Mouse (Mus musculus) gastrocnemius, adult 2 months (tissue): Measurements from ENCODE around the gene Cep350. TPM values are rescaled to one million over a fixed set of nuclear protein-coding genes. Genes with fewer than 3 reads are reported as not detected.
"Not testable (repeated sequence)": the region's sequence is repeated elsewhere in the genome, so short reads cannot be mapped to it uniquely, and the experiment has no call there.

ENCODE experiments used
- DNase-seq: peaks from one replicate; pipeline ENCODE4 v3.0.0; 2022
- H3K27ac ChIP-seq: fragments of 200-600 bp; 2 replicates; pipeline ENCODE4 v1.8.1; 2022; ENCODE audit warnings: mild to moderate bottlenecking
- H3K4me3 ChIP-seq: fragments of 200-600 bp; 2 replicates; pipeline ENCODE4 v1.8.1; 2022; ENCODE audit warnings: mild to moderate bottlenecking, moderate library complexity
- CTCF ChIP-seq: fragments of 200-600 bp; IDR thresholded peaks from 2 replicates; pipeline ENCODE4 v1.8.1; 2022; ENCODE audit warnings: antibody characterized with exemption, mild to moderate bottlenecking, moderate library complexity
- intact Hi-C: fragments of 180-260 bp; cut with DNase I; formaldehyde crosslinking; loops from one replicate; pipeline ENCODE4 v1.15.1; 2025
- total RNA-seq, 2 experiments: library from RNA; stranded (reverse); gene quantifications; 2 replicates each; pipeline ENCODE4 v1.2.3; 2021

Gene Cep350
- total RNA-seq, 2 experiments from 2014 or later, result 39.6 to 41.6 TPM

GRCm38 (mm10) chr1:155973719-155974379, 794 bp upstream of the Cep350 start:
- peak overlapping the region; percentile 94 for H3K27ac ChIP-seq
- no peak for DNase-seq
- H3K4me3 ChIP-seq, result peak overlapping the region; percentile 80
- intact Hi-C loops, result loop anchor here (1.0 kb wide), 1 partner anchor 60 kb away; no protein-coding TSS in a partner anchor
- TF ChIP-seq CTCF, result peak; percentile 31

GRCm38 (mm10) chr1:155972146-155973067, 648 bp downstream of the Cep350 start:
- Histone ChIP-seq H3K4me3 (peak overlapping the region; percentile 80), H3K27ac (peak overlapping the region; percentile 94)
- intact Hi-C loops, result loop anchor here (1.0 kb wide), 1 partner anchor 62 kb away; no protein-coding TSS in a partner anchor
- no peak for TF ChIP-seq CTCF
- peak; percentile 68 for DNase-seq

- TF ChIP-seq CTCF, result no peak
- DNase-seq, result no peak
- Histone ChIP-seq H3K27ac (peak overlapping the region; percentile 13; the same call in 1 of the 2 replicates), H3K4me3 (no peak overlapping the region)
- intact Hi-C loops, result no loop called here
Measured at GRCm38 (mm10) chr1:155949170-155949569, 23.9 kb downstream of the Cep350 start.

GRCm38 (mm10) chr1:155944361-155944760, 28.7 kb downstream of the Cep350 start:
- H3K27ac ChIP-seq, result no peak overlapping the region
- TF ChIP-seq CTCF, result no peak
- H3K4me3 ChIP-seq, result no peak overlapping the region
- DNase-seq, result no peak
- intact Hi-C loops, result no loop called here

GRCm38 (mm10) chr1:155937416-155937815, 35.6 kb downstream of the Cep350 start:
- Histone ChIP-seq H3K27ac (no peak overlapping the region), H3K4me3 (no peak overlapping the region)
- no peak for DNase-seq
- intact Hi-C loops, result loop anchor here (10.0 kb wide), 1 partner anchor 53 kb away; no protein-coding TSS in a partner anchor
- TF ChIP-seq CTCF, result no peak

GRCm38 (mm10) chr1:155934702-155935101, 38.4 kb downstream of the Cep350 start:
- H3K4me3 ChIP-seq, result no peak overlapping the region
- TF ChIP-seq CTCF, result no peak
- intact Hi-C loops, result loop anchor here (10.0 kb wide), 1 partner anchor 50 kb away; no protein-coding TSS in a partner anchor
- H3K27ac ChIP-seq, result no peak overlapping the region
- no peak for DNase-seq

GRCm38 (mm10) chr1:155903561-155903960, 69.5 kb downstream of the Cep350 start:
- TF ChIP-seq CTCF, result no peak
- intact Hi-C loops, result no loop called here
- Histone ChIP-seq H3K27ac (no peak overlapping the region), H3K4me3 (no peak overlapping the region)
- DNase-seq, result no peak

GRCm38 (mm10) chr1:155901348-155901747, 71.7 kb downstream of the Cep350 start:
- no peak for DNase-seq
- intact Hi-C loops, result no loop called here
- H3K27ac ChIP-seq, result no peak overlapping the region
- TF ChIP-seq CTCF, result no peak
- no peak overlapping the region for H3K4me3 ChIP-seq

GRCm38 (mm10) chr1:155894382-155894781, 78.7 kb downstream of the Cep350 start:
- intact Hi-C loops, result loop anchor here (10.0 kb wide), 1 partner anchor 120 kb away; no protein-coding TSS in a partner anchor

GRCm38 (mm10) chr1:155886846-155887245, 86.2 kb downstream of the Cep350 start:
- Histone ChIP-seq H3K4me3 (no peak overlapping the region), H3K27ac (no peak overlapping the region)
- no peak for DNase-seq
- TF ChIP-seq CTCF, result no peak
- intact Hi-C loops, result loop anchor here (10.0 kb wide), 1 partner anchor 48 kb away; no protein-coding TSS in a partner anchor

More at GRCm38 (mm10) chr1:155894382-155894781, 78.7 kb downstream of the Cep350 start:
- DNase-seq, result no peak
- TF ChIP-seq CTCF, result no peak
- no peak overlapping the region for H3K4me3 ChIP-seq
- no peak overlapping the region for H3K27ac ChIP-seq

- DNase-seq, H3K27ac ChIP-seq, H3K4me3 ChIP-seq: not testable (repeated sequence)
- intact Hi-C loops, result loop anchor here (10.0 kb wide), 1 partner anchor 52 kb away; no protein-coding TSS in a partner anchor
Measured at GRCm38 (mm10) chr1:155882646-155883231, 90.3 kb downstream of the Cep350 start.

- no peak for DNase-seq
- Histone ChIP-seq H3K4me3 (no peak overlapping the region), H3K27ac (no peak overlapping the region)
- TF ChIP-seq CTCF, result no peak
- intact Hi-C loops, result no loop called here
Measured at GRCm38 (mm10) chr1:155879596-155879995, 93.5 kb downstream of the Cep350 start.
